Mouse (Mus musculus) CH12.LX (cell line): Measurements from ENCODE around the gene Gm20388. TPM values are rescaled to one million over a fixed set of nuclear protein-coding genes. Genes with fewer than 3 reads are reported as not detected.

Experiments
- DNase-seq: peaks from one replicate; pipeline ENCODE4 v3.0.0-alpha.2; 2013; ENCODE audit errors: extremely low read depth
- H3K27ac ChIP-seq: 2 replicates; pipeline ENCODE4 v1.5.1; 2012; ENCODE audit warnings: low read depth, mild to moderate bottlenecking, control low read depth, moderate library complexity; ENCODE audit not compliant: insufficient read depth
- H3K27me3 ChIP-seq: replicated peaks from 2 replicates; pipeline ENCODE3; 2012; ENCODE audit warnings: inconsistent platforms
- H3K36me3 ChIP-seq, 2 experiments: replicated peaks in 1 of 2; 2 replicates each; pipeline versions ENCODE3 to v1.6.1; 2012; ENCODE audit warnings: inconsistent platforms in 1 of 2, low read length in 1 of 2, mild to moderate bottlenecking in 1 of 2, mixed read lengths in 1 of 2, moderate library complexity in 1 of 2; ENCODE audit not compliant: control insufficient read depth in 1 of 2, insufficient read depth in 1 of 2
- H3K4me1 ChIP-seq, 2 experiments: 2 replicates each; pipeline ENCODE4 v1.6.1; 2012; ENCODE audit warnings: inconsistent platforms in 1 of 2, moderate library complexity in 1 of 2; ENCODE audit not compliant: insufficient read depth in 2 of 2, control insufficient read depth in 1 of 2
- H3K4me2 ChIP-seq: 2 replicates; pipeline ENCODE4 v1.6.1; 2012; ENCODE audit warnings: low read depth, mild to moderate bottlenecking, control low read depth; ENCODE audit not compliant: poor library complexity, insufficient read depth, severe bottlenecking
- H3K4me3 ChIP-seq, 3 experiments: fragments of 150-350 bp in 1 of 3; sonication (generic) in 1 of 3; replicated peaks in 1 of 3; 2 replicates each; pipeline versions ENCODE3 to v1.5.1; 2011 to 2012; ENCODE audit warnings: low read depth in 2 of 3, low read length in 2 of 3, mild to moderate bottlenecking in 2 of 3, moderate library complexity in 2 of 3, control low read depth in 1 of 3, improper control_type of control experiment in 1 of 3, inconsistent platforms in 1 of 3, mixed read lengths in 1 of 3; ENCODE audit not compliant: poor library complexity in 1 of 3
- H3K79me2 ChIP-seq: replicated peaks from 2 replicates; pipeline ENCODE4 v1.6.1; 2012; ENCODE audit warnings: mild to moderate bottlenecking, moderate library complexity; ENCODE audit not compliant: control insufficient read depth, poor library complexity, insufficient read depth, severe bottlenecking; ENCODE audit errors: extremely low read depth
- H3K9ac ChIP-seq: 2 replicates; pipeline ENCODE4 v1.6.1; 2012; ENCODE audit warnings: low read depth, mild to moderate bottlenecking, control low read depth, moderate library complexity; ENCODE audit not compliant: insufficient read depth
- H3K9me3 ChIP-seq: replicated peaks from 2 replicates; pipeline ENCODE3; 2012; ENCODE audit warnings: low read length, inconsistent platforms, mixed read lengths
- E2F4 ChIP-seq: IDR thresholded peaks from 2 replicates; pipeline ENCODE4 v1.6.1; 2011; ENCODE audit warnings: low read depth, low read length, improper control_type of control experiment; ENCODE audit not compliant: insufficient replicate concordance
- ELF1 ChIP-seq: IDR thresholded peaks from 2 replicates; pipeline ENCODE4 v1.6.1; 2014; ENCODE audit warnings: low read depth, mild to moderate bottlenecking, inconsistent platforms, low read length, improper control_type of control experiment
- EP300 ChIP-seq: IDR thresholded peaks from 2 replicates; pipeline ENCODE4 v1.6.1; 2011; ENCODE audit warnings: low read length, improper control_type of control experiment
- MAX ChIP-seq: IDR thresholded peaks from 2 replicates; pipeline ENCODE4 v1.6.1; 2011; ENCODE audit warnings: low read length, improper control_type of control experiment
- MAZ ChIP-seq: IDR thresholded peaks from 2 replicates; pipeline ENCODE4 v1.6.1; 2012; ENCODE audit warnings: low read depth, mild to moderate bottlenecking, inconsistent platforms, low read length, improper control_type of control experiment, moderate library complexity
- MEF2A ChIP-seq: IDR thresholded peaks from 2 replicates; pipeline ENCODE4 v1.6.1; 2014; ENCODE audit warnings: low read depth, mild to moderate bottlenecking, inconsistent platforms, low read length, improper control_type of control experiment, borderline replicate concordance
- NRF1 ChIP-seq: IDR thresholded peaks from 2 replicates; pipeline ENCODE4 v1.6.1; 2014; ENCODE audit warnings: low read depth, mild to moderate bottlenecking, inconsistent platforms, low read length, improper control_type of control experiment, moderate library complexity
- PAX5 ChIP-seq: IDR thresholded peaks from 2 replicates; pipeline ENCODE4 v1.6.1; 2012; ENCODE audit warnings: low read length, inconsistent platforms, mixed read lengths
- POLR2A ChIP-seq: IDR thresholded peaks from 2 replicates; pipeline ENCODE4 v1.6.1; 2011; ENCODE audit warnings: low read depth, mild to moderate bottlenecking, improper control_type of control experiment, low read length
- UBTF ChIP-seq: IDR thresholded peaks from 2 replicates; pipeline ENCODE4 v1.6.1; 2012; ENCODE audit warnings: low read depth, mild to moderate bottlenecking, inconsistent platforms, low read length, improper control_type of control experiment, moderate library complexity
- USF2 ChIP-seq: conservative IDR thresholded peaks from 2 replicates; pipeline ENCODE4 v1.6.1; 2011; ENCODE audit warnings: low read depth, low read length, improper control_type of control experiment
- ZC3H11A ChIP-seq: IDR thresholded peaks from 2 replicates; pipeline ENCODE4 v1.6.1; 2012; ENCODE audit warnings: low read depth, mild to moderate bottlenecking, inconsistent platforms, low read length, improper control_type of control experiment
- ZNF384 ChIP-seq: IDR thresholded peaks from 2 replicates; pipeline ENCODE4 v1.6.1; 2012; ENCODE audit warnings: low read depth, low read length, improper control_type of control experiment, inconsistent platforms
- dilution Hi-C: fragments of 300-500 bp; cut with MboI; formaldehyde crosslinking; loops from 2 replicates; pipeline ENCODE4 v1.14.3; 2020; ENCODE audit warnings: low sequenced_read_pairs; ENCODE audit not compliant: extremely low pct_unique_long_range_greater_than_20kb, extremely low pct_ligation_motif_present
- in situ Hi-C: fragments of 300-500 bp; cut with MboI; formaldehyde crosslinking; loops from 3 replicates; pipeline ENCODE4 v1.14.3; 2019; ENCODE audit warnings: low sequenced_read_pairs, low pct_ligation_motif_present, low pct_unique_long_range_greater_than_20kb, mixed read lengths
- polyA plus RNA-seq: library from polyadenylated mRNA; unstranded; fragments of >175 nt; gene quantifications from 2 replicates; pipeline ENCODE4 v1.2.1, GENCODE M21; 2012; ENCODE audit warnings: low read depth; ENCODE audit not compliant: insufficient read length
- total RNA-seq, 2 experiments: library from RNA; depleted of rRNA; stranded (reverse); fragments of 300-350 nt in 1 of 2; fragments of >200 nt in 1 of 2; gene quantifications; 2 replicates each; pipeline ENCODE4 v1.2.3; 2012 to 2014

The Gm20388 gene
- total and polyA plus RNA-seq, 3 experiments: 14.8 to 26.3 (median 22.2) TPM

GRCm38 (mm10) chr8:120631441-120632375, 721.1 kb downstream of the Gm20388 start:
- Histone ChIP-seq H3K27ac (no peak overlapping the region), H3K36me3 (no peaks in the 10 kb centered on the region), H3K4me3 (no peak overlapping the region), H3K9ac (no peak overlapping the region), H3K79me2 (no peaks in the 10 kb centered on the region), H3K27me3 (peaks cover 62% of the 10 kb centered on the region), H3K9me3 (peaks cover 9% of the 10 kb centered on the region), H3K4me2 (no peak overlapping the region), H3K4me1 (peaks cover 6 to 10% of the 10 kb centered on the region in 2 experiments; a peak in 3 of 4 replicates)
- TF ChIP-seq NRF1: no peak
- dilution Hi-C loops (no loop called here), in situ Hi-C loops (no loop called here)
- no peak for DNase-seq

DNA sequence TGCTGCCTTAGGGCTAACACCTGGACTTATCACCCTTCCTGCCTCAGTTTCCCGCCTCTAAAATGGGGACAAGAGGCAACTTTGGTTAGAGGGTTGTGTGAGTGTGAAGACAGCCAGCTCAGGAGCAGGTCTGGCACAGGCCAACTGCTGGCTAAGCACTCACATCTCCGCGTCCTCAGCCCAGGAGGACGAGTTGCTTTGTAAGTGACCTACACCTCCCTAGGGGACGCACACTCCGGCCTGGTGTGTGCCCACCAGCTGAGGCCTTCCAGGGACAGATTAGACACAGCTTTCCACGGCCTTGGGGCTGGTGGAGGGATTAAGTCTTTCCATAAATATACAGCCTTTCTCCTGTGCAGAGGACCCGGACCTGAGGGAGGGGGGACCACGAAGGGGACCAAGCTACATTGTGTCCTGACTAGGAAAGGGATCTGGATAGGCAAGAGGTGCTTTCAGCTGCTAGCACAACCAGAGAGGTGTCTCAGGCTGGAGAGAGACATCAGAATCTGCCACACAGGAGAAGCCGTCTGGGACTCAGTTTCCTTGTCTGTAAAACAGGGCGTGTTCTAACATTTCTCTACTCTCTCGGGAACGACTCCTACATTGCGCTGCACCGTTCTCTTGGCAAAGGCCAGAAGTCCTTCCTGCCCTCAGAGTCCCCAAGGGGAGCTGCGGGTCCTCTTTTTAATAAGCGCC, 722.5 kb downstream of the Gm20388 start:
- H3K27ac ChIP-seq: no peak overlapping the region
- H3K4me2 ChIP-seq: no peak overlapping the region
- H3K9ac ChIP-seq: no peak overlapping the region
- DNase-seq: no peak
- H3K9me3 ChIP-seq: peaks cover 9% of the 10 kb centered on the region
- no peaks in the 10 kb centered on the region for H3K36me3 ChIP-seq
- peaks cover 63% of the 10 kb centered on the region for H3K27me3 ChIP-seq
- in situ Hi-C loops: no loop called here
- peaks cover 6 to 10% of the 10 kb centered on the region in 2 experiments; a peak in 3 of 4 replicates for H3K4me1 ChIP-seq
- no peak overlapping the region for H3K4me3 ChIP-seq
- TF ChIP-seq USF2 (no peak), EP300 (no peak), MAX (no peak), MAZ (no peak), ZC3H11A (no peak), MEF2A (no peak), POLR2A (no peak), ZNF384 (no peak), ELF1 (no peak), PAX5 (no peak), E2F4 (no peak), UBTF (no peak)
- dilution Hi-C loops: no loop called here
- no peaks in the 10 kb centered on the region for H3K79me2 ChIP-seq
